Mouse (Mus musculus) ES-E14 (cell line): ENCODE measurements around the gene Gmppa. TPM values are rescaled to one million over a fixed set of nuclear protein-coding genes. Genes with fewer than 3 reads are reported as not detected.

Experiments used
- DNase-seq: peaks from one replicate; pipeline ENCODE4 v3.0.0-alpha.2; 2013; ENCODE audit warnings: low read depth, low spot score
- H3K27ac ChIP-seq: 2 replicates; pipeline ENCODE4 v1.5.1; 2012; ENCODE audit warnings: low read depth, mild to moderate bottlenecking, low read length, moderate library complexity, mixed read lengths; ENCODE audit not compliant: poor library complexity, insufficient read depth, severe bottlenecking
- H3K36me3 ChIP-seq: 2 replicates; pipeline ENCODE4 v1.6.1; 2012; ENCODE audit warnings: mild to moderate bottlenecking, low read length, moderate library complexity, mixed read lengths; ENCODE audit not compliant: control insufficient read depth, poor library complexity, insufficient read depth, severe bottlenecking
- H3K4me1 ChIP-seq, 2 experiments: fragments of 150-350 bp in 1 of 2; sonication (generic) in 1 of 2; 2 replicates each; pipeline ENCODE4 v1.6.1; 2012; ENCODE audit warnings: low read length in 2 of 2, mild to moderate bottlenecking in 1 of 2, mixed read lengths in 1 of 2; ENCODE audit not compliant: control insufficient read depth in 2 of 2, insufficient read depth in 2 of 2, poor library complexity in 1 of 2
- H3K4me3 ChIP-seq, 2 experiments: fragments of 150-350 bp in 1 of 2; sonication (generic) in 1 of 2; 2 replicates each; pipeline ENCODE4 v1.5.1; 2012; ENCODE audit warnings: low read length in 2 of 2, low read depth in 1 of 2, mild to moderate bottlenecking in 1 of 2, mixed read lengths in 1 of 2; ENCODE audit not compliant: insufficient read depth in 1 of 2, poor library complexity in 1 of 2, severe bottlenecking in 1 of 2
- H3K9ac ChIP-seq: 2 replicates; pipeline ENCODE4 v1.6.1; 2012; ENCODE audit warnings: low read depth, mild to moderate bottlenecking, low read length, mixed read lengths; ENCODE audit not compliant: poor library complexity, insufficient read depth, severe bottlenecking
- H3K9me3 ChIP-seq: fragments of 150-350 bp; sonication (generic); 2 replicates; pipeline ENCODE4 v1.6.1; 2012; ENCODE audit warnings: low read depth, mild to moderate bottlenecking, low read length; ENCODE audit not compliant: control insufficient read depth, insufficient read depth
- CHD2 ChIP-seq: IDR thresholded peaks from 2 replicates; pipeline ENCODE4 v1.6.1; 2014; ENCODE audit warnings: mild to moderate bottlenecking, low read depth, low read length, inconsistent platforms
- HCFC1 ChIP-seq: IDR thresholded peaks from 2 replicates; pipeline ENCODE4 v1.6.1; 2012; ENCODE audit warnings: low read length, inconsistent platforms, borderline replicate concordance; ENCODE audit not compliant: insufficient read depth
- MAFK ChIP-seq: IDR thresholded peaks from 2 replicates; pipeline ENCODE4 v1.6.1; 2014; ENCODE audit warnings: mild to moderate bottlenecking, low read depth, low read length, inconsistent platforms; ENCODE audit not compliant: insufficient read depth
- ZC3H11A ChIP-seq: IDR thresholded peaks from 2 replicates; pipeline ENCODE4 v1.6.1; 2012; ENCODE audit warnings: low read depth, mild to moderate bottlenecking, inconsistent platforms, low read length, borderline replicate concordance
- ZNF384 ChIP-seq: IDR thresholded peaks from 2 replicates; pipeline ENCODE4 v1.6.1; 2012; ENCODE audit warnings: low read depth, low read length, inconsistent platforms
- in situ Hi-C, 2 experiments: fragments of 600-800 bp; cut with MboI; formaldehyde crosslinking; loops; one replicate each; pipeline ENCODE4 v1.15.1; 2025; ENCODE audit warnings: low sequenced_read_pairs in 2 of 2, inconsistent platforms in 1 of 2; ENCODE audit not compliant: unreplicated experiment in 2 of 2
- total RNA-seq: library from RNA; depleted of rRNA; stranded (reverse); fragments of 300-350 nt; gene quantifications from 2 replicates; pipeline ENCODE4 v1.2.3, GENCODE M21; 2012

The Gmppa gene
- total RNA-seq, 1 experiment = 40.2 TPM

- Histone ChIP-seq H3K27ac (no peak overlapping the region), H3K9ac (no peak overlapping the region), H3K36me3 (peaks cover 5% of the 10 kb centered on the region; the same call in 1 of the 2 replicates), H3K4me1 (peaks cover 12 to 48% of the 10 kb centered on the region in 2 experiments), H3K9me3 (no peaks in the 10 kb centered on the region), H3K4me3 (no peak overlapping the region)
- in situ Hi-C loops = no loop called here
- TF ChIP-seq CHD2 (no peak), ZC3H11A (no peak), HCFC1 (no peak), MAFK (no peak), ZNF384 (no peak)
- DNase-seq = no peak
Observed at GRCm38 (mm10) chr1:75443247-75444024, 7.7 kb downstream of the Gmppa start.

GRCm38 (mm10) chr1:75444208-75444607, 8.5 kb downstream of the Gmppa start:
- H3K4me1 ChIP-seq = peaks cover 12 to 51% of the 10 kb centered on the region in 2 experiments
- H3K36me3 ChIP-seq = peaks cover 5% of the 10 kb centered on the region; the same call in 1 of the 2 replicates
- in situ Hi-C loops = no loop called here
- H3K9me3 ChIP-seq = no peaks in the 10 kb centered on the region
- no peak overlapping the region for H3K27ac ChIP-seq
- no peak overlapping the region for H3K4me3 ChIP-seq
- H3K9ac ChIP-seq = no peak overlapping the region
- DNase-seq = no peak
- no peak for TF ChIP-seq CHD2
- TF ChIP-seq HCFC1 = no peak
- TF ChIP-seq MAFK = no peak

GRCm38 (mm10) chr1:75445141-75445701, 9.5 kb downstream of the Gmppa start:
- DNase-seq = no peak
- Histone ChIP-seq H3K4me1 (peaks cover 12 to 51% of the 10 kb centered on the region in 2 experiments), H3K4me3 (no peak overlapping the region), H3K9me3 (no peaks in the 10 kb centered on the region), H3K9ac (no peak overlapping the region), H3K36me3 (peaks cover 5% of the 10 kb centered on the region; the same call in 1 of the 2 replicates), H3K27ac (no peak overlapping the region)
- no peak for TF ChIP-seq CHD2
- no peak for TF ChIP-seq ZNF384
- no peak for TF ChIP-seq ZC3H11A
- TF ChIP-seq MAFK = no peak
- TF ChIP-seq HCFC1 = no peak
- in situ Hi-C loops = no loop called here

GRCm38 (mm10) chr1:75445751-75446611, 10.3 kb downstream of the Gmppa start:
- no peak overlapping the region; a peak in 2 of 4 replicates for H3K4me3 ChIP-seq
- peaks cover 5% of the 10 kb centered on the region; the same call in 1 of the 2 replicates for H3K36me3 ChIP-seq
- in situ Hi-C loops = no loop called here
- no peaks in the 10 kb centered on the region for H3K9me3 ChIP-seq
- no peak overlapping the region for H3K27ac ChIP-seq
- H3K4me1 ChIP-seq = peaks cover 12 to 53% of the 10 kb centered on the region in 2 experiments
- DNase-seq = no peak
- no peak overlapping the region for H3K9ac ChIP-seq
- TF ChIP-seq CHD2 = no peak
- TF ChIP-seq ZC3H11A = no peak
- TF ChIP-seq HCFC1 = no peak
- TF ChIP-seq MAFK = no peak
